Mouse (Mus musculus) neutrophil, adult 83 days (primary cell): ENCODE measurements around the gene Cct2. TPM values are rescaled to one million over a fixed set of nuclear protein-coding genes. Genes with fewer than 3 reads are reported as not detected.

ENCODE experiments used
- total RNA-seq, 2 experiments: library from RNA; stranded (reverse); gene quantifications; one replicate each; pipeline ENCODE4 v1.2.4; 2023

The Cct2 gene
- 10 to 100 TPM; 95.2 to 99.1 TPM for total RNA-seq

GRCm38 (mm10) chr10:117063254-117064021 lies at the start of gene Cct2:
Gene Cct2, minus strand, starts transcription at chr10:117063814.

GRCm38 (mm10) chr10:117045175-117046056 lies 18.2 kb downstream of the Cct2 start, which contains the start of gene Lrrc10:
Gene Lrrc10, plus strand, starts transcription at chr10:117045341.

Other genes with a start within 250 kb of the Cct2 start
- not detected for gene Myrfl, start 166.9 kb downstream of the Cct2 start, total RNA-seq
- gene Rab3ip, start 113.0 kb downstream of the Cct2 start, total RNA-seq = 10 to 100 TPM in 1 of 2 experiments, 1 to 10 TPM in 1; 8.8 to 12.2 TPM
- not detected for gene Gm10271, start 91.2 kb downstream of the Cct2 start, total RNA-seq
- not detected for gene Best3, start 77.5 kb downstream of the Cct2 start, total RNA-seq
- not detected for gene Lrrc10, start 18.5 kb downstream of the Cct2 start, total RNA-seq
- 10 to 100 TPM; 13.1 to 16.6 TPM for gene Frs2, start 84.7 kb upstream of the Cct2 start, total RNA-seq
- gene Yeats4, start 160.7 kb upstream of the Cct2 start, total RNA-seq = 10 to 100 TPM; 45.8 to 46.1 TPM
- gene 9530003J23Rik, start 174.9 kb upstream of the Cct2 start, total RNA-seq = not detected
- over 10,000 TPM; 14,685 to 14,708 TPM for gene Lyz2, start 218.5 kb upstream of the Cct2 start, total RNA-seq
- 1,000 to 10,000 TPM; 1,794 to 1,836 TPM for gene Lyz1, start 229.1 kb upstream of the Cct2 start, total RNA-seq